Mouse (Mus musculus) Patski (cell line): ENCODE measurements around the gene Dnajc30. TPM values are rescaled to one million over a fixed set of nuclear protein-coding genes. Genes with fewer than 3 reads are reported as not detected.

Experiments
- ATAC-seq: fragments of 100-300 bp; one replicate; pipeline ENCODE4 v1.8.0; 2021
- CTCF ChIA-PET: fragments of 350-600 bp; sonication (Branson Sonifier 250); formaldehyde crosslinking; loops from one replicate; lab custom pipeline; 2022; ENCODE audit warnings: inconsistent platforms; lab: Charles Lee
- POLR2A ChIA-PET: fragments of 350-600 bp; sonication (Branson Sonifier 250); formaldehyde crosslinking; loops from one replicate; lab custom pipeline; 2022; ENCODE audit warnings: antibody characterized with exemption, inconsistent platforms; lab: Charles Lee
- DNase-seq: peaks from one replicate; pipeline ENCODE4 v3.0.0-alpha.2; 2011; ENCODE audit warnings: low read depth, low spot score
- H3K27me3 ChIP-seq: fragments of 371-371 bp; one replicate; pipeline ENCODE4 v1.5.1; 2021
- CTCF ChIP-seq: fragments of 100-300 bp; IDR thresholded peaks from one replicate; pipeline ENCODE4 v1.5.1; 2021
- in situ Hi-C: fragments of 300-500 bp; cut with MboI; formaldehyde crosslinking; loops from 3 replicates; pipeline ENCODE4 v1.11.1; 2018; ENCODE audit warnings: low pct_unique_long_range_greater_than_20kb, mixed read lengths
- polyA plus RNA-seq: library from polyadenylated mRNA; unstranded; gene quantifications from one replicate; pipeline ENCODE4 v1.2.3, GENCODE M21; 2021

The Dnajc30 gene
- polyA plus RNA-seq, 1 experiment from 2014 or later = 22.5 TPM

GRCm38 (mm10) chr5:135107521-135108501 is 43.8 kb downstream of the Dnajc30 start:
- ChIA-PET CTCF (no interaction called here), POLR2A (no interaction called here)
- in situ Hi-C loops = no loop called here
- ATAC-seq = no peak
- H3K27me3 ChIP-seq = peaks cover 5% of the 10 kb centered on the region
- no peak for DNase-seq
- no peak for TF ChIP-seq CTCF

- ATAC-seq (no peak), DNase-seq (no peak)
- CTCF ChIA-PET = interaction anchor here (1.0 kb wide), 1 partner anchor 9 kb away, joined by 3 read pairs; no protein-coding TSS in a partner anchor
- in situ Hi-C loops = no loop called here
- POLR2A ChIA-PET = interaction anchor here (0.6 kb wide), 1 partner anchor 9 kb away, joined by 3 read pairs; no protein-coding TSS in a partner anchor
- no peak for TF ChIP-seq CTCF
- peaks cover 5% of the 10 kb centered on the region for H3K27me3 ChIP-seq
Observed at GRCm38 (mm10) chr5:135109017-135109416, 45.0 kb downstream of the Dnajc30 start.

DNA sequence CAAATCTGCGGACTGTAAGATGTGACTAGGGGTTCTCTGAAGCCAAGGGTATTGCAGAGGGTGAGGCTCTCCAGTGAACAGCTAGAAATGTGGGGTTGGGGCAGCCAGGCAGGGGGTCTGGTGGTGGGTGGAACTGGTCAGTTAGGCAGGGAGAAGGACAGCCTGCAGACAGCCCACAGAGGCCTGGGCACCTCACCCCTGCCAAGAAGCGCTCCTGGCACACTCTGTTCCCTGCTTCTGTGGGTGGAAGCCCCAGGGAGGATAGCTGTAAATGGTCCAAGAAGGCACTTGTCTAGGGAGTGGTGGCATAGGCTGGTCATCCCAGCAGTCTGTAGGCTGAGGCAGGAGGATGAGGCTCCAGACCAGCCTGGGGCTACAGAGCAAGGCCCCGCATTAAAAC is 45.4 kb downstream of the Dnajc30 start:
- ChIA-PET POLR2A (interaction anchor here (0.6 kb wide), 1 partner anchor 9 kb away, joined by 3 read pairs; no protein-coding TSS in a partner anchor), CTCF (interaction anchor here (1.0 to 2.5 kb wide), 2 partner anchors 9 to 32 kb away, joined by 3 to 8 read pairs; partner anchors contain the start of gene Vps37d)
- DNase-seq (no peak), ATAC-seq (no peak)
- in situ Hi-C loops = no loop called here
- peaks cover 5% of the 10 kb centered on the region for H3K27me3 ChIP-seq
- TF ChIP-seq CTCF = no peak

- peaks cover 5% of the 10 kb centered on the region for H3K27me3 ChIP-seq
- TF ChIP-seq CTCF = no peak
- ATAC-seq (no peak), DNase-seq (no peak)
- CTCF ChIA-PET = interaction anchor here (1.2 to 2.5 kb wide), 3 partner anchors 10 to 38 kb away, joined by 3 to 8 read pairs (median 4); partner anchors contain the start of gene Vps37d
- in situ Hi-C loops = no loop called here
- POLR2A ChIA-PET = no interaction called here
Observed at GRCm38 (mm10) chr5:135109976-135110375, 46.0 kb downstream of the Dnajc30 start.

GRCm38 (mm10) chr5:135113782-135114181 is 49.8 kb downstream of the Dnajc30 start:
- TF ChIP-seq CTCF = no peak
- in situ Hi-C loops = no loop called here
- POLR2A ChIA-PET = interaction anchor here (0.6 kb wide), 1 partner anchor 96 kb away, joined by 4 read pairs; no protein-coding TSS in a partner anchor
- no peak for DNase-seq
- no peak for ATAC-seq
- CTCF ChIA-PET = no interaction called here
- H3K27me3 ChIP-seq = no peaks in the 10 kb centered on the region

GRCm38 (mm10) chr5:135115241-135115640 is 51.2 kb downstream of the Dnajc30 start:
- DNase-seq = no peak
- in situ Hi-C loops = loop anchor here (5.0 kb wide), 2 partner anchors 77 to 172 kb away; no protein-coding TSS in a partner anchor
- CTCF ChIA-PET = interaction anchor here (1.2 kb wide), 1 partner anchor 76 kb away, joined by 3 read pairs; no protein-coding TSS in a partner anchor
- POLR2A ChIA-PET = no interaction called here
- no peak for TF ChIP-seq CTCF
- no peak for ATAC-seq
- H3K27me3 ChIP-seq = no peaks in the 10 kb centered on the region

Other genes starting within 250 kb of the Dnajc30 start
- gene Tmem270, start 157.5 kb upstream of the Dnajc30 start, polyA plus RNA-seq = not detected
- not detected for gene Cldn13, start 148.7 kb upstream of the Dnajc30 start, polyA plus RNA-seq
- 27.5 TPM for gene Mettl27, start 131.8 kb upstream of the Dnajc30 start, polyA plus RNA-seq
- 0.09 TPM for gene Cldn4, start 117.3 kb upstream of the Dnajc30 start, polyA plus RNA-seq
- gene Cldn3, start 78.0 kb upstream of the Dnajc30 start, polyA plus RNA-seq = not detected
- gene Abhd11, start 55.0 kb upstream of the Dnajc30 start, polyA plus RNA-seq = 82.8 TPM
- 12.0 TPM for gene Stx1a, start 40.7 kb upstream of the Dnajc30 start, polyA plus RNA-seq
- 58.7 TPM for gene Bud23, start 757 bp downstream of the Dnajc30 start, polyA plus RNA-seq
- gene Vps37d, start 14.1 kb downstream of the Dnajc30 start, polyA plus RNA-seq = 18.1 TPM
- 2.8 TPM for gene Mlxipl, start 25.7 kb downstream of the Dnajc30 start, polyA plus RNA-seq
- gene Tbl2, start 85.5 kb downstream of the Dnajc30 start, polyA plus RNA-seq = 12.3 TPM
- 43.5 TPM for gene Bcl7b, start 104.1 kb downstream of the Dnajc30 start, polyA plus RNA-seq
- 92.8 TPM for gene Baz1b, start 123.1 kb downstream of the Dnajc30 start, polyA plus RNA-seq
- 0.39 TPM for gene Fzd9, start 187.0 kb downstream of the Dnajc30 start, polyA plus RNA-seq